Mouse (Mus musculus): ENCODE data around the gene Rbm39. TPM values are rescaled to one million over a fixed set of nuclear protein-coding genes. Genes with fewer than 3 reads are reported as not detected.
A peak's percentile ranks its signal among the peaks of the same experiment; 100 is the strongest.
"Not testable (repeated sequence)": the region's sequence is repeated elsewhere in the genome, so short reads cannot be mapped to it uniquely, and the experiment has no call there.

The Rbm39 gene
- total and polyA plus RNA-seq, 3 experiments: 212 to 417 (median 376) TPM

- dilution Hi-C loops (cut with MboI; ENCODE audit: extremely low pct_ligation_motif_present, extremely low pct_unique_long_range_greater_than_20kb, low sequenced_read_pairs): not testable (repeated sequence)
- TF ChIP-seq TBP (conservative IDR thresholded peaks at IDR 0.05; ENCODE audit: low read depth, low read length) (peak; percentile 81; the same call in 1 of the 2 replicates), POLR2A (IDR thresholded peaks at IDR 0.05; ENCODE audit: low read depth, low read length) (peak; percentile 49; the same call in 1 of the 2 replicates), SIN3A (IDR thresholded peaks at IDR 0.05; ENCODE audit: low read length) (peak; percentile 12; the same call in 1 of the 2 replicates), ZNF384 (IDR thresholded peaks at IDR 0.05; ENCODE audit: low read depth, low read length) (peak; percentile 75)
Observed at GRCm38 (mm10) chr2:156112080-156112423, 68.0 kb downstream of the Rbm39 start.

DNA sequence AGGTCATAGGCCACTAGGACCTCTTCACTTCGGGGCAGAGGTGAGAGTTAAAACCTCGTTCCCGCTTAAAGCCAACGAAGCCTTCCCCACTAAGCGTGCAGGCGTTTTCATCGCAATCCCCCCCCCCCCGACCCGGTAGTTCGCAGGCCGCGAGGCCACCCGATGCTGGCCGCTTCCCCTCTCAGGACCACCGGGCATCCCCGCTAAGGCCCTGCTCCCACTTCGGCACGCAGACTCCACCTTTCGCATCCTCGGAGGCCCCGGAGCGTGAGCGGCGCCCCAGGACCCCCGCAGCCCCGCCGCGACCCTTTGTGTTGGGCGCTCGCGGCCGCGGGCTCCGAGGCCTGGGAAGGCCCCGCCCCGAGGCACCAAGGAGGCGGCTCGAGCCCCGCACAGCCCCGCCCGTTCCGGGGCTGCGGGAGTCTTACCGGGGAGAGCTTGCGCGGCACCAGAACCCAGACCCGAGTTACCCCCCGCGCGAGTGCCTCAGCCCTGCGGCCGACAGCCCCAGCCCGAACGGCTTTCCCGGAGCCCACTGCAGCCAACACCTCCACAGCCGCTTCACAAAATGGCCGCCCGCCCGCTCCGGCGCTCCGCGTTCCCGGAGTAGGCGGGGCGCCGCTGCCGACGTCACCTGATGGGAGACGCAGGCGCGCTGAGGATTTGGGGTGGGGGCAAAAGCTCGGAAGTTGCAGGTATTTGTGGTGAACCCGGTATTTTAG lies 68.5 kb downstream of the Rbm39 start, which contains the start of the genes Cpne1 and Rbm12:
Gene Cpne1 (minus strand): TSS at position 608 of the 722 bp plus-strand sequence.
Gene Rbm12 (minus strand): TSS at position 621 of the 722 bp plus-strand sequence.
- Histone ChIP-seq H3K27me3 (replicated peaks) (no peaks in the 10 kb centered on the region), H3K4me1 (ENCODE audit: control insufficient read depth in 1 of 2, insufficient read depth in 2 of 2) (peaks cover 2 to 27% of the 10 kb centered on the region in 2 experiments; a peak in 1 of 4 replicates), H3K36me3 (replicated peaks in 1 of 2; ENCODE audit: control insufficient read depth in 1 of 2, insufficient read depth in 1 of 2, low read length in 1 of 2) (peaks cover 0 to 11% of the 10 kb centered on the region in 2 experiments), H3K4me3 (replicated peaks in 1 of 3; ENCODE audit: low read depth in 2 of 3, low read length in 2 of 3, poor library complexity in 1 of 3) (peak within 1 kb of the TSS; percentile 75 to 94 (median 93)), H3K79me2 (replicated peaks; ENCODE audit: control insufficient read depth, extremely low read depth, insufficient read depth, poor library complexity, severe bottlenecking) (peaks cover 49% of the 10 kb centered on the region), H3K27ac (ENCODE audit: insufficient read depth, low read depth) (peak within 1 kb of the TSS; percentile 8; the same call in 1 of the 2 replicates), H3K9ac (ENCODE audit: insufficient read depth, low read depth) (peak within 1 kb of the TSS; percentile 59), H3K4me2 (ENCODE audit: insufficient read depth, low read depth, poor library complexity, severe bottlenecking) (peak within 1 kb of the TSS; percentile 37), H3K9me3 (replicated peaks; ENCODE audit: low read length) (peaks cover 2% of the 10 kb centered on the region)
- in situ Hi-C loops (cut with MboI; ENCODE audit: low pct_ligation_motif_present, low pct_unique_long_range_greater_than_20kb, low sequenced_read_pairs) (no loop called here), dilution Hi-C loops (cut with MboI; ENCODE audit: extremely low pct_ligation_motif_present, extremely low pct_unique_long_range_greater_than_20kb, low sequenced_read_pairs) (no loop called here)
- peak; percentile 89 for DNase-seq (ENCODE audit: extremely low read depth)
- TF ChIP-seq ZC3H11A (IDR thresholded peaks at IDR 0.05; ENCODE audit: low read depth, low read length) (0 out of 2 replicates have a peak, but pooled peaks have one; percentile 1), GABPA (IDR thresholded peaks at IDR 0.05; ENCODE audit: insufficient replicate concordance, low read depth, low read length) (no peak), RCOR1 (conservative IDR thresholded peaks at IDR 0.05; ENCODE audit: low read depth, low read length) (no peak), CHD1 (IDR thresholded peaks at IDR 0.05; ENCODE audit: low read depth, low read length) (no peak), CTCF (conservative IDR thresholded peaks at IDR 0.05 in 1 of 2, IDR thresholded peaks at IDR 0.05 in 1 of 2; ENCODE audit: low read depth in 2 of 2, low read length in 2 of 2) (no peak), ZNF384 (IDR thresholded peaks at IDR 0.05; ENCODE audit: low read depth, low read length) (no peak), E2F4 (IDR thresholded peaks at IDR 0.05; ENCODE audit: insufficient replicate concordance, low read depth, low read length) (no peak), MAX (IDR thresholded peaks at IDR 0.05; ENCODE audit: low read length) (no peak; the same call in 1 of the 2 replicates), SIN3A (IDR thresholded peaks at IDR 0.05; ENCODE audit: low read length) (peak; percentile 52; the same call in 1 of the 2 replicates), ETS1 (conservative IDR thresholded peaks at IDR 0.05; ENCODE audit: low read depth, low read length) (no peak), POLR2A (IDR thresholded peaks at IDR 0.05; ENCODE audit: low read depth, low read length) (peak; percentile 94), KAT2A (IDR thresholded peaks at IDR 0.05; ENCODE audit: insufficient replicate concordance, low read length) (no peak), JUN (IDR thresholded peaks at IDR 0.05; ENCODE audit: insufficient read depth, low read depth, low read length) (no peak), NRF1 (IDR thresholded peaks at IDR 0.05; ENCODE audit: low read depth, low read length) (peak; percentile 91), MEF2A (IDR thresholded peaks at IDR 0.05; ENCODE audit: borderline replicate concordance, low read depth, low read length) (no peak; the same call in 1 of the 2 replicates), UBTF (IDR thresholded peaks at IDR 0.05; ENCODE audit: low read depth, low read length) (no peak), EP300 (IDR thresholded peaks at IDR 0.05; ENCODE audit: low read length) (no peak), USF2 (conservative IDR thresholded peaks at IDR 0.05; ENCODE audit: low read depth, low read length) (no peak; the same call in 1 of the 2 replicates), TCF12 (IDR thresholded peaks at IDR 0.05; ENCODE audit: low read depth, low read length) (peak; percentile 90), ZKSCAN1 (IDR thresholded peaks at IDR 0.05; ENCODE audit: borderline replicate concordance, low read depth, low read length) (no peak), MYC (IDR thresholded peaks at IDR 0.05; ENCODE audit: low read depth, low read length) (no peak), RAD21 (IDR thresholded peaks at IDR 0.05; ENCODE audit: low read depth, low read length) (no peak), JUND (conservative IDR thresholded peaks at IDR 0.05; ENCODE audit: low read depth, low read length) (no peak), MAZ (IDR thresholded peaks at IDR 0.05; ENCODE audit: low read depth, low read length) (peak; percentile 90), USF1 (IDR thresholded peaks at IDR 0.05; ENCODE audit: low read depth, low read length) (peak; percentile 58), HCFC1 (IDR thresholded peaks at IDR 0.05; ENCODE audit: low read depth, low read length) (peak; percentile 67), MAFK (IDR thresholded peaks at IDR 0.05; ENCODE audit: insufficient replicate concordance, low read length) (no peak), ELF1 (IDR thresholded peaks at IDR 0.05; ENCODE audit: low read depth, low read length) (peak; percentile 76), PAX5 (IDR thresholded peaks at IDR 0.05; ENCODE audit: low read length) (no peak), TBP (conservative IDR thresholded peaks at IDR 0.05; ENCODE audit: low read depth, low read length) (no peak; the same call in 1 of the 2 replicates)

More at GRCm38 (mm10) chr2:156112080-156112423, 68.0 kb downstream of the Rbm39 start:
- in situ Hi-C loops (cut with MboI; ENCODE audit: low pct_ligation_motif_present, low pct_unique_long_range_greater_than_20kb, low sequenced_read_pairs); H3K36me3 ChIP-seq (replicated peaks in 1 of 2; ENCODE audit: control insufficient read depth in 1 of 2, insufficient read depth in 1 of 2, low read length in 1 of 2); H3K4me2 ChIP-seq (ENCODE audit: insufficient read depth, low read depth, poor library complexity, severe bottlenecking); DNase-seq (ENCODE audit: extremely low read depth); H3K27me3 ChIP-seq (replicated peaks); H3K9me3 ChIP-seq (replicated peaks; ENCODE audit: low read length); H3K27ac ChIP-seq (ENCODE audit: insufficient read depth, low read depth): not testable (repeated sequence)
- Histone ChIP-seq H3K4me1 (ENCODE audit: control insufficient read depth in 1 of 2, insufficient read depth in 2 of 2) (peaks cover 2 to 24% of the 10 kb centered on the region in 2 experiments; a peak in 1 of 4 replicates), H3K79me2 (replicated peaks; ENCODE audit: control insufficient read depth, extremely low read depth, insufficient read depth, poor library complexity, severe bottlenecking) (peaks cover 44% of the 10 kb centered on the region), H3K9ac (ENCODE audit: insufficient read depth, low read depth) (peak overlapping the region; percentile 28; the same call in 1 of the 2 replicates), H3K4me3 (replicated peaks in 1 of 3; ENCODE audit: low read depth in 2 of 3, low read length in 2 of 3, poor library complexity in 1 of 3) (peak overlapping the region; percentile 35 to 94 (median 93))
